Mouse (Mus musculus) natural killer cell, adult 2 months (primary cell): Measurements from ENCODE around the gene Pias4.

Source experiments
- DNase-seq, 2 experiments: peaks; one replicate each; pipeline ENCODE4 v3.0.0; 2022; ENCODE audit warnings: low spot score in 2 of 2

The Pias4 gene

GRCm38 (mm10) chr10:81173132-81173531 lies 5.4 kb upstream of the Pias4 start:
- DNase-seq, result peak; percentile 78 to 84

- peak; percentile 72 for DNase-seq
Measured at GRCm38 (mm10) chr10:81169411-81169900, 1.7 kb upstream of the Pias4 start.

GRCm38 (mm10) chr10:81168521-81169244 lies 960 bp upstream of the Pias4 start:
- DNase-seq, result peak; percentile 85 to 89

GRCm38 (mm10) chr10:81168087-81168431 lies 336 bp upstream of the Pias4 start:
- no peak for DNase-seq

GRCm38 (mm10) chr10:81165118-81165517 lies 2.6 kb downstream of the Pias4 start:
- no peak for DNase-seq

GRCm38 (mm10) chr10:81162318-81162652 lies 5.4 kb downstream of the Pias4 start:
- DNase-seq, result no peak

GRCm38 (mm10) chr10:81161602-81162317 lies 6.0 kb downstream of the Pias4 start:
- peak in 1 of 2 experiments; percentile 92 for DNase-seq

GRCm38 (mm10) chr10:81154736-81155135 lies 13.0 kb downstream of the Pias4 start:
- DNase-seq, result no peak

- DNase-seq, result no peak
Measured at GRCm38 (mm10) chr10:81154313-81154712, 13.4 kb downstream of the Pias4 start.

GRCm38 (mm10) chr10:81152609-81153008 lies 15.1 kb downstream of the Pias4 start:
- no peak for DNase-seq

- DNase-seq, result no peak
Measured at GRCm38 (mm10) chr10:81151261-81151660, 16.5 kb downstream of the Pias4 start.

- no peak for DNase-seq
Measured at GRCm38 (mm10) chr10:81146296-81146695, 21.4 kb downstream of the Pias4 start.

- DNase-seq, result no peak
Measured at GRCm38 (mm10) chr10:81145778-81146177, 21.9 kb downstream of the Pias4 start.

GRCm38 (mm10) chr10:81145307-81145706 lies 22.4 kb downstream of the Pias4 start:
- DNase-seq, result no peak

GRCm38 (mm10) chr10:81144667-81145066 lies 23.1 kb downstream of the Pias4 start:
- DNase-seq, result no peak

- DNase-seq, result no peak
Measured at GRCm38 (mm10) chr10:81143845-81144437, 23.8 kb downstream of the Pias4 start.

- no peak for DNase-seq
Measured at GRCm38 (mm10) chr10:81143157-81143633, 24.5 kb downstream of the Pias4 start.

- DNase-seq, result no peak
Measured at GRCm38 (mm10) chr10:81142551-81142981, 25.2 kb downstream of the Pias4 start.

- DNase-seq, result no peak
Measured at GRCm38 (mm10) chr10:81141455-81142210, 26.1 kb downstream of the Pias4 start.

- DNase-seq, result no peak
Measured at GRCm38 (mm10) chr10:81140717-81141454, 26.8 kb downstream of the Pias4 start.

- no peak for DNase-seq
Measured at GRCm38 (mm10) chr10:81140005-81140404, 27.7 kb downstream of the Pias4 start.
